Mouse (Mus musculus) thymus, postnatal 25 days (tissue): ENCODE measurements at regions not wholly inside any gene's neighbourhood (a gene's known extent, or its start where the extent isn't known, plus 50 kb on each side); places are given as distances from the start of the nearest gene placed in this dataset.
A peak's percentile ranks its signal among the peaks of the same experiment; 100 is the strongest.
"Not testable (repeated sequence)": the region's sequence is repeated elsewhere in the genome, so short reads cannot be mapped to it uniquely, and the experiment has no call there.

Experiments
- DNase-seq: peaks from one replicate; pipeline ENCODE4 v3.0.0; 2022

- DNase-seq, result peak; percentile 87
Observed at GRCm38 (mm10) chr17:17293932-17294534, 80.1 kb upstream of the Riok2 start.

- DNase-seq, result not testable (repeated sequence)
Observed at GRCm38 (mm10) chr17:17295037-17295436, 79.1 kb upstream of the Riok2 start.

- DNase-seq, result not testable (repeated sequence)
Observed at GRCm38 (mm10) chr17:17303496-17303895, 70.6 kb upstream of the Riok2 start.
